15 mouse cellular contexts compared by ENCODE assay signal in genomic region chr8:12100145-12100544, GRCm38 (mm10).
"Had no signal": no experiment of that assay in that cellular context is flagged by ENCODE, and none has a peak within 500 bp of the region (broad histone marks: within the 10 kb centered on the region; RNA-seq: fewer than 3 reads in every experiment).

No protein-coding gene starts in this region.

- H3K4me2 ChIP-seq: limb, embryonic 13.5 days; lung, embryonic 14.5 days; midbrain, embryonic 12.5 days; neural tube, embryonic 13.5 days had no signal

- H3K27ac ChIP-seq: kidney, postnatal 0 days; layer of hippocampus, adult 2 months; limb, embryonic 13.5 days; midbrain, embryonic 12.5 days; neural tube, embryonic 13.5 days had no signal

- H3K9me3 ChIP-seq: midbrain, embryonic 12.5 days had no signal

- H3K4me3 ChIP-seq: layer of hippocampus, adult 2 months; limb, embryonic 13.5 days; midbrain, embryonic 12.5 days; neural tube, embryonic 13.5 days had no signal

- H3K36me3 ChIP-seq: limb, embryonic 13.5 days; midbrain, embryonic 12.5 days; neural tube, embryonic 13.5 days had no signal

- ATAC-seq: midbrain, embryonic 16.5 days had no signal

- H3K9ac ChIP-seq: limb, embryonic 13.5 days; lung, embryonic 14.5 days; midbrain, embryonic 12.5 days; neural tube, embryonic 13.5 days had no signal

- DNase-seq: kidney, adult 11 months; kidney, adult 9 months; kidney, postnatal 36 days; left cerebral cortex, postnatal 4 days; lung, embryonic 14.5 days; retina, postnatal 1 day; right cerebral cortex, postnatal 4 days; thymus, adult 18-20 months; thymus, postnatal 14 days had no signal
